Mouse (Mus musculus): ENCODE data around the gene Avil. TPM values are rescaled to one million over a fixed set of nuclear protein-coding genes. Genes with fewer than 3 reads are reported as not detected.

The Avil gene
- total and polyA plus RNA-seq, 3 experiments = 10.1 to 49.7 (median 16.0) TPM

DNA sequence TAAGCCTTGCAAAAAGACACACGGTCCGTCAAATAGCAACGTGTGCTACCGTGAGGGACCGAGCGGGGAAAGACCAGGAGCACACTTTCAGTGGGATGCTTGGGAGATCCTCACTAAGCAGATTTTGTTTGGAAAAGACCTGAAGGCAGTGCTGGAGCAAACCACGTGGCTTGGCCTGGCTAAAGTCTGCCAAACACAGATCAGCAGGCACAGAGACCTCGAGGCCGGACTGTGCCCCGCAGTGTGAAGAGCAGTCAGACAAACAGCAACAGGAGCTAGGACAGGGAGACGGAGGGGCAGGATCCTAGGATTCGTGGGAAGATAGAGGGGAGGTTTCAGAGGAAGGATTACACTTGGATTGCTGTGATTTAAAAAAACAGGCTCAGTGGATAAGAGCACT, 35.8 kb downstream of the Avil start:
- no peak overlapping the region for H3K4me3 ChIP-seq (ENCODE audit: control insufficient read depth in 1 of 2, insufficient read depth in 1 of 2, low read depth in 2 of 2, low read length in 2 of 2)

GRCm38 (mm10) chr10:127037641-127038040, 37.1 kb downstream of the Avil start:
- DNase-seq (ENCODE audit: low read depth, low spot score) = no peak
- Histone ChIP-seq H3K27ac (ENCODE audit: control insufficient read depth, low read depth, low read length) (no peak overlapping the region), H3K4me3 (ENCODE audit: control insufficient read depth in 1 of 2, insufficient read depth in 1 of 2, low read depth in 2 of 2, low read length in 2 of 2) (no peak overlapping the region), H3K79me2 (ENCODE audit: control insufficient read depth, insufficient read depth, low read length, poor library complexity) (peaks cover 4% of the 10 kb centered on the region; the same call in 1 of the 2 replicates), H3K9ac (ENCODE audit: control insufficient read depth, low read depth, low read length, poor library complexity, severe bottlenecking) (no peak overlapping the region), H3K4me1 (ENCODE audit: control insufficient read depth in 1 of 2, insufficient read depth in 2 of 2, low read length in 2 of 2) (no peaks in the 10 kb centered on the region), H3K9me3 (replicated peaks; ENCODE audit: insufficient read depth, low read length) (no peaks in the 10 kb centered on the region), H3K36me3 (ENCODE audit: control insufficient read depth in 1 of 2, insufficient read depth in 2 of 2, low read length in 2 of 2) (no peaks in the 10 kb centered on the region; a peak in 1 of 4 replicates), H3K27me3 (ENCODE audit: control insufficient read depth in 1 of 2, insufficient read depth in 2 of 2, low read length in 2 of 2) (no peaks in the 10 kb centered on the region)
- no peak for TF ChIP-seq POLR2AphosphoS2 (IDR thresholded peaks at IDR 0.05; ENCODE audit: low read length)
- TF ChIP-seq GATA1 (IDR thresholded peaks at IDR 0.05; ENCODE audit: low read depth, low read length) = no peak
- TF ChIP-seq MAFK (IDR thresholded peaks at IDR 0.05; ENCODE audit: borderline replicate concordance, low read depth, low read length) = no peak
- no peak for TF ChIP-seq BHLHE40 (IDR thresholded peaks at IDR 0.05; ENCODE audit: borderline replicate concordance, low read depth, low read length)
- no peak for TF ChIP-seq ETS1 (IDR thresholded peaks at IDR 0.05; ENCODE audit: low read depth, low read length)
- no peak for TF ChIP-seq USF1 (IDR thresholded peaks at IDR 0.05; ENCODE audit: low read depth, low read length)
- TF ChIP-seq SMC3 (IDR thresholded peaks at IDR 0.05; ENCODE audit: low read depth, low read length) = no peak
- no peak for TF ChIP-seq GABPA (IDR thresholded peaks at IDR 0.05; ENCODE audit: low read depth, low read length)
- no peak for TF ChIP-seq NELFE (IDR thresholded peaks at IDR 0.05; ENCODE audit: low read depth, low read length)
- TF ChIP-seq RAD21 (IDR thresholded peaks at IDR 0.05; ENCODE audit: low read depth, low read length) = no peak
- TF ChIP-seq POLR2A (IDR thresholded peaks at IDR 0.05; ENCODE audit: control insufficient read depth in 1 of 2, insufficient read depth in 1 of 2, low read depth in 1 of 2, low read length in 2 of 2, poor library complexity in 1 of 2) = no peak
- no peak for TF ChIP-seq TAL1 (IDR thresholded peaks at IDR 0.05; ENCODE audit: low read length)
- no peak for TF ChIP-seq TCF12 (IDR thresholded peaks at IDR 0.05; ENCODE audit: low read depth, low read length)
- TF ChIP-seq POLR2AphosphoS5 (IDR thresholded peaks at IDR 0.05; ENCODE audit: borderline replicate concordance, low read depth, low read length) = no peak
- no peak for TF ChIP-seq CHD1 (IDR thresholded peaks at IDR 0.05; ENCODE audit: low read depth, low read length)
- no peak for TF ChIP-seq JUND (IDR thresholded peaks at IDR 0.05; ENCODE audit: low read depth, low read length)
- TF ChIP-seq MAZ (IDR thresholded peaks at IDR 0.05; ENCODE audit: low read depth, low read length) = no peak
- TF ChIP-seq USF2 (IDR thresholded peaks at IDR 0.05; ENCODE audit: borderline replicate concordance in 1 of 2, insufficient read depth in 1 of 2, low read depth in 1 of 2, low read length in 2 of 2) = no peak

More for the DNA sequence above, 35.8 kb downstream of the Avil start:
- Histone ChIP-seq H3K27me3 (ENCODE audit: control insufficient read depth in 1 of 2, insufficient read depth in 2 of 2, low read length in 2 of 2) (no peaks in the 10 kb centered on the region), H3K79me2 (ENCODE audit: control insufficient read depth, insufficient read depth, low read length, poor library complexity) (no peaks in the 10 kb centered on the region; the same call in 1 of the 2 replicates), H3K9ac (ENCODE audit: control insufficient read depth, low read depth, low read length, poor library complexity, severe bottlenecking) (no peak overlapping the region), H3K36me3 (ENCODE audit: control insufficient read depth in 1 of 2, insufficient read depth in 2 of 2, low read length in 2 of 2) (no peaks in the 10 kb centered on the region), H3K9me3 (replicated peaks; ENCODE audit: insufficient read depth, low read length) (no peaks in the 10 kb centered on the region), H3K4me1 (ENCODE audit: control insufficient read depth in 1 of 2, insufficient read depth in 2 of 2, low read length in 2 of 2) (0 out of 4 replicates have a peak, but pooled peaks cover 0 to under 1% of the 10 kb centered on the region in 2 experiments), H3K27ac (ENCODE audit: control insufficient read depth, low read depth, low read length) (no peak overlapping the region)
- no peak for DNase-seq (ENCODE audit: low read depth, low spot score)
- TF ChIP-seq KAT2A (conservative IDR thresholded peaks at IDR 0.05; ENCODE audit: low read depth, low read length) = no peak
- no peak for TF ChIP-seq ZKSCAN1 (IDR thresholded peaks at IDR 0.05; ENCODE audit: low read depth, low read length)
- TF ChIP-seq NRF1 (IDR thresholded peaks at IDR 0.05; ENCODE audit: insufficient read depth, low read depth, low read length, poor library complexity, severe bottlenecking) = no peak
- no peak for TF ChIP-seq RAD21 (IDR thresholded peaks at IDR 0.05; ENCODE audit: low read depth, low read length)
- no peak for TF ChIP-seq E2F4 (IDR thresholded peaks at IDR 0.05; ENCODE audit: borderline replicate concordance, low read depth, low read length)
- no peak for TF ChIP-seq JUND (IDR thresholded peaks at IDR 0.05; ENCODE audit: low read depth, low read length)
